Mouse (Mus musculus): ENCODE data around the gene Cd3e. TPM values are rescaled to one million over a fixed set of nuclear protein-coding genes. Genes with fewer than 3 reads are reported as not detected.

Cd3e gene
- polyA plus RNA-seq, 1 experiment from 2014 or later = not detected

- no peak overlapping the region for H3K4me2 ChIP-seq (replicated peaks; ENCODE audit: low read depth)
- peak overlapping the region; percentile 40; the same call in 1 of the 2 replicates for H3K27ac ChIP-seq (replicated peaks)
- no peaks in the 10 kb centered on the region for H3K9me3 ChIP-seq (ENCODE audit: control insufficient read depth, low read length)
- TF ChIP-seq CTCF (IDR thresholded peaks at IDR 0.05; ENCODE audit: low read depth) = no peak
- TF ChIP-seq EP300 (optimal IDR thresholded peaks at IDR 0.05) = no peak
- no peaks in the 10 kb centered on the region for H3K27me3 ChIP-seq (ENCODE audit: control insufficient read depth, insufficient read depth, low read length)
- ATAC-seq (ENCODE audit: low FRiP score, low TSS enrichment) (no peak), DNase-seq (ENCODE audit: low spot score) (no peak)
- H3K4me3 ChIP-seq (ENCODE audit: low read depth, low read length) = no peak overlapping the region
- no peak overlapping the region for H3K9ac ChIP-seq (ENCODE audit: low read length)
- 54% methylated on average over 8 of the region's 8 CpGs for WGBS
- H3K36me3 ChIP-seq (ENCODE audit: control insufficient read depth, insufficient read depth, low read length) = no peaks in the 10 kb centered on the region
- no peaks in the 10 kb centered on the region for H3K4me1 ChIP-seq (replicated peaks; ENCODE audit: control insufficient read depth, insufficient read depth)
These were observed 17.9 kb upstream of the Cd3e start for GRCm38 (mm10) chr9:45027376-45027775.

- no peak for TF ChIP-seq CTCF (IDR thresholded peaks at IDR 0.05; ENCODE audit: low read depth)
- TF ChIP-seq EP300 (optimal IDR thresholded peaks at IDR 0.05) = no peak
- Histone ChIP-seq H3K4me2 (replicated peaks; ENCODE audit: low read depth) (no peak overlapping the region), H3K27ac (replicated peaks) (no peak overlapping the region), H3K9ac (ENCODE audit: low read length) (no peak overlapping the region), H3K9me3 (ENCODE audit: control insufficient read depth, low read length) (no peaks in the 10 kb centered on the region), H3K4me1 (replicated peaks; ENCODE audit: control insufficient read depth, insufficient read depth) (no peaks in the 10 kb centered on the region), H3K36me3 (ENCODE audit: control insufficient read depth, insufficient read depth, low read length) (no peaks in the 10 kb centered on the region), H3K27me3 (ENCODE audit: control insufficient read depth, insufficient read depth, low read length) (no peaks in the 10 kb centered on the region), H3K4me3 (ENCODE audit: low read depth, low read length) (no peak overlapping the region)
- ATAC-seq (ENCODE audit: low FRiP score, low TSS enrichment) = no peak
- no peak for DNase-seq (ENCODE audit: low spot score)
- 71% methylated on average over 2 of the region's 2 CpGs for WGBS
These were observed 14.8 kb upstream of the Cd3e start for GRCm38 (mm10) chr9:45024187-45024586.

- TF ChIP-seq EP300 (optimal IDR thresholded peaks at IDR 0.05) (no peak), CTCF (IDR thresholded peaks at IDR 0.05; ENCODE audit: low read depth) (no peak)
- no peak for ATAC-seq (ENCODE audit: low FRiP score, low TSS enrichment)
- Histone ChIP-seq H3K4me2 (replicated peaks; ENCODE audit: low read depth) (no peak overlapping the region), H3K27ac (replicated peaks) (no peak overlapping the region), H3K4me3 (ENCODE audit: low read depth, low read length) (no peak overlapping the region), H3K27me3 (ENCODE audit: control insufficient read depth, insufficient read depth, low read length) (no peaks in the 10 kb centered on the region), H3K9ac (ENCODE audit: low read length) (no peak overlapping the region), H3K4me1 (replicated peaks; ENCODE audit: control insufficient read depth, insufficient read depth) (no peaks in the 10 kb centered on the region), H3K36me3 (ENCODE audit: control insufficient read depth, insufficient read depth, low read length) (no peaks in the 10 kb centered on the region), H3K9me3 (ENCODE audit: control insufficient read depth, low read length) (no peaks in the 10 kb centered on the region)
- DNase-seq (ENCODE audit: low spot score) = no peak
- WGBS = 56% methylated on average over 3 of the region's 3 CpGs
These were observed 14.2 kb upstream of the Cd3e start for GRCm38 (mm10) chr9:45023638-45024037.

GRCm38 (mm10) chr9:45022800-45023199 lies 13.4 kb upstream of the Cd3e start:
- H3K9me3 ChIP-seq (ENCODE audit: control insufficient read depth, low read length) = no peaks in the 10 kb centered on the region
- H3K4me2 ChIP-seq (replicated peaks; ENCODE audit: low read depth) = no peak overlapping the region
- no peaks in the 10 kb centered on the region for H3K4me1 ChIP-seq (replicated peaks; ENCODE audit: control insufficient read depth, insufficient read depth)
- 7% methylated on average over 3 of the region's 3 CpGs for WGBS
- H3K9ac ChIP-seq (ENCODE audit: low read length) = no peak overlapping the region
- DNase-seq (ENCODE audit: low spot score) = peak; percentile 63
- no peak overlapping the region for H3K4me3 ChIP-seq (ENCODE audit: low read depth, low read length)
- no peaks in the 10 kb centered on the region for H3K27me3 ChIP-seq (ENCODE audit: control insufficient read depth, insufficient read depth, low read length)
- ATAC-seq (ENCODE audit: low FRiP score, low TSS enrichment) = no peak
- no peak overlapping the region for H3K27ac ChIP-seq (replicated peaks)
- TF ChIP-seq EP300 (optimal IDR thresholded peaks at IDR 0.05) (no peak), CTCF (IDR thresholded peaks at IDR 0.05; ENCODE audit: low read depth) (peak; percentile 95)
- H3K36me3 ChIP-seq (ENCODE audit: control insufficient read depth, insufficient read depth, low read length) = no peaks in the 10 kb centered on the region

- WGBS = 59% methylated on average over 11 of the region's 11 CpGs
- ATAC-seq (ENCODE audit: low FRiP score, low TSS enrichment) = no peak
- no peak for TF ChIP-seq EP300 (optimal IDR thresholded peaks at IDR 0.05)
- no peak for TF ChIP-seq CTCF (IDR thresholded peaks at IDR 0.05; ENCODE audit: low read depth)
These were observed 8.6 kb upstream of the Cd3e start for GRCm38 (mm10) chr9:45018031-45018430.

GRCm38 (mm10) chr9:45015841-45016240 lies 6.4 kb upstream of the Cd3e start:
- ATAC-seq (ENCODE audit: low FRiP score, low TSS enrichment) = no peak
- H3K4me3 ChIP-seq (ENCODE audit: low read depth, low read length) = no peak overlapping the region
- 55% methylated on average over 3 of the region's 3 CpGs for WGBS
- no peaks in the 10 kb centered on the region for H3K9me3 ChIP-seq (ENCODE audit: control insufficient read depth, low read length)
- H3K27me3 ChIP-seq (ENCODE audit: control insufficient read depth, insufficient read depth, low read length) = no peaks in the 10 kb centered on the region
- H3K36me3 ChIP-seq (ENCODE audit: control insufficient read depth, insufficient read depth, low read length) = no peaks in the 10 kb centered on the region
- no peak overlapping the region for H3K9ac ChIP-seq (ENCODE audit: low read length)
- no peaks in the 10 kb centered on the region for H3K4me1 ChIP-seq (replicated peaks; ENCODE audit: control insufficient read depth, insufficient read depth)
- no peak overlapping the region for H3K4me2 ChIP-seq (replicated peaks; ENCODE audit: low read depth)
- no peak overlapping the region for H3K27ac ChIP-seq (replicated peaks)
- no peak for DNase-seq (ENCODE audit: low spot score)
- TF ChIP-seq EP300 (optimal IDR thresholded peaks at IDR 0.05) (no peak), CTCF (IDR thresholded peaks at IDR 0.05; ENCODE audit: low read depth) (no peak)

More at GRCm38 (mm10) chr9:45018031-45018430, 8.6 kb upstream of the Cd3e start:
- no peak overlapping the region for H3K27ac ChIP-seq (replicated peaks)
- H3K36me3 ChIP-seq (ENCODE audit: control insufficient read depth, insufficient read depth, low read length) = no peaks in the 10 kb centered on the region
- no peaks in the 10 kb centered on the region for H3K9me3 ChIP-seq (ENCODE audit: control insufficient read depth, low read length)
- H3K4me2 ChIP-seq (replicated peaks; ENCODE audit: low read depth) = no peak overlapping the region
- H3K4me1 ChIP-seq (replicated peaks; ENCODE audit: control insufficient read depth, insufficient read depth) = no peaks in the 10 kb centered on the region
- H3K9ac ChIP-seq (ENCODE audit: low read length) = no peak overlapping the region
- H3K4me3 ChIP-seq (ENCODE audit: low read depth, low read length) = no peak overlapping the region
- DNase-seq (ENCODE audit: low spot score) = no peak
- H3K27me3 ChIP-seq (ENCODE audit: control insufficient read depth, insufficient read depth, low read length) = no peaks in the 10 kb centered on the region
